Mouse (Mus musculus): ENCODE results near the gene Sobp.
A peak's percentile ranks its signal among the peaks of the same experiment; 100 is the strongest.

Gene Sobp

GRCm38 (mm10) chr10:42958686-42959085 is 215.6 kb downstream of the Sobp start:
- H3K36me3 ChIP-seq (ENCODE audit: control insufficient read depth, insufficient read depth, low read length, poor library complexity, severe bottlenecking), result no peaks in the 10 kb centered on the region
- DNase-seq (ENCODE audit: low read depth, low spot score), result no peak
- H3K27me3 ChIP-seq (ENCODE audit: control insufficient read depth, insufficient read depth, low read length, poor library complexity, severe bottlenecking), result no peaks in the 10 kb centered on the region

GRCm38 (mm10) chr10:42957881-42958651 is 216.3 kb downstream of the Sobp start:
- Histone ChIP-seq H3K27me3 (ENCODE audit: control insufficient read depth, insufficient read depth, low read length, poor library complexity, severe bottlenecking) (no peaks in the 10 kb centered on the region), H3K36me3 (ENCODE audit: control insufficient read depth, insufficient read depth, low read length, poor library complexity, severe bottlenecking) (no peaks in the 10 kb centered on the region)
- DNase-seq (ENCODE audit: low read depth, low spot score), result peak; percentile 69

DNA sequence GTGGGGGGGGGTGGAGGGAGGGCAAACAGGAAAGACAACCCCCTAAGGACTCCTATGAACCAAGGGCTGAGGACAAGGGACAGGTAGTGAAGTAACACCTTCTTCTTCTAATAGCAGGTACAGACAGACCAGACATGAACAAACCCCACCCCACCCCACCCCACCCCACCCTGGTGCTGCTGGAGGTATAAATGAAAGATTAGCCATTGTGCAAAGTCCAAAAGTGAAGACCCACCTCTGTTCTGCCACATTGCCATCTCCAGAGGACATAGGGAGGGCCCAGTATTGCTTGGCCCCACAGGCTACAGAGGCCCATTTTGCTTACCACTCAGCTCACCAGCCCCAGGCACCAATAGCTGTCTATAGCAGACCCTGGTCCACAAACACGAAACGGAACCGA is 219.1 kb downstream of the Sobp start:
- Histone ChIP-seq H3K27me3 (ENCODE audit: control insufficient read depth, insufficient read depth, low read length, poor library complexity, severe bottlenecking) (no peaks in the 10 kb centered on the region), H3K36me3 (ENCODE audit: control insufficient read depth, insufficient read depth, low read length, poor library complexity, severe bottlenecking) (0 out of 2 replicates have a peak, but pooled peaks cover 1% of the 10 kb centered on the region)
- DNase-seq (ENCODE audit: low read depth, low spot score), result no peak

- DNase-seq (ENCODE audit: low read depth, low spot score), result peak; percentile 52
- 0 out of 2 replicates have a peak, but pooled peaks cover 1% of the 10 kb centered on the region for H3K36me3 ChIP-seq (ENCODE audit: control insufficient read depth, insufficient read depth, low read length, poor library complexity, severe bottlenecking)
- H3K27me3 ChIP-seq (ENCODE audit: control insufficient read depth, insufficient read depth, low read length, poor library complexity, severe bottlenecking), result no peaks in the 10 kb centered on the region
These were observed 220.7 kb downstream of the Sobp start for GRCm38 (mm10) chr10:42953601-42954000.
